Mouse (Mus musculus) common myeloid progenitor, adult 5-6 weeks (primary cell): ENCODE measurements around the gene Optn. TPM values are rescaled to one million over a fixed set of nuclear protein-coding genes. Genes with fewer than 3 reads are reported as not detected.

Experiments used
- ATAC-seq: replicated peaks from 2 replicates; pipeline ENCODE4 v1.8.0; 2016; ENCODE audit warnings: low read depth, mild to moderate bottlenecking, moderate TSS enrichment, inconsistent platforms; ENCODE audit not compliant: poor library complexity, severe bottlenecking
- total RNA-seq: library from RNA; stranded (forward); fragments of 200-1000, 187-1606 nt; gene quantifications from 2 replicates; pipeline ENCODE4 v1.2.3, GENCODE M21; 2017

Optn gene
- total RNA-seq, 1 experiment from 2014 or later = 66.8 TPM

DNA sequence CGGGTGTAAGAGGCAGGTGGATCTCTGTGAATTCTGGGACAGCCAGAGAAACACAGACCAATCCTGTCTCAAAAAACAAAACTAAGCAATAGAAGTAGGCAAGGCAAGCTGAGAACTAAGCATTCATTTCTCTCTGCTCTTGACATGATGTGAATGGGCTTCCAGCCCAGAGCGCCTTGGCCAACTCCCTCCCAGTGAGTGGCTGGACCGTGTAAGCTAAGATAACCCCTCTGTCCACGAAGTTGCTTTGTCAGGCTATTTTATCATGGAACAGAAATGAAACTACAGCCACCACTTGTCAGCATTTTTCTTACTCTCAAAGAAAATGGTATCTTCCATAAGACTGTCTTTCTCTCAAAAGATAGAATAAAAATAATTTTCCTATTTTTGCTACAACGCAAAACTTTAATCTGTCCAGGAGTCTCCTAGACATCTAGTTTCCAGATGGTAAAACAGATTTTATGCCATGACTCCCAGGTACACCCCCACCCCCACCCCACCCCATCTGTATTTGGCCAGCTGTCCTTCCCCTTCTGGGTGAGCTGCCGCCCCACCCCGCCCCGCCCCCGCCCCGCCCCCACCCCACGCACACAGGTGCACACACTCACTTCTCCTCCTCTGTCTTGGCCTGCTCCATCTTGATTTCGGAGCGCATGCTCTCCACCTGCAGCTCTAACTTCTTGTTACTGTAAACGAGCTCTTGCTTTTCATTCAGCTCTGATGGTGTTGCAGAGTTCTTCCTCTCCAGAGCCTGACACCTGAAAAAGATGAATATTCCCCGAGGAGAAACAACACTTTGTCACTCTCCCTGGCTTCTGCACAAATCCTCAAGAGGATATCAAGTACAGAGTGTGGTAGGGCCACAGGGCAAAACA is 30.1 kb downstream of the Optn start:
- peak; percentile 47; the same call in 1 of the 2 replicates for ATAC-seq

DNA sequence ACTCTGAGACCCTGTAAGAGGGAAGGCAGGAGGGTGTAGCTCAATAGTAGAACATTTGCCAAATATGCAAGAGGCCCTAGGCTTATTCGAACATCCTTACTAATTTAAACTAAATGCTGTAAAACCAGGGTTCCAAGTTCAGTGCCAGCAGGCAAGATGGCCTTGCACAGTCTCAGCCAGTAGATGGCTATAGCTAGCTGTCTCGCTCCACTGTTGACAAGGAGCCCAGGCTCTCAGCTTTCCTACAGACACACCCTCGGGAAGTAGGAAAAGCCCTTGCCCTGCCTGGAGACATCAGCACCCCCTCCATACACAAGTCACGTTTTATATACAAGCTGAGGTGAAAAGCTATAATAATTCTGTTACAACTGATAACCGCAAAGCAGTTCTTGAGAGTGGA is 31.2 kb downstream of the Optn start:
- ATAC-seq = no peak

DNA sequence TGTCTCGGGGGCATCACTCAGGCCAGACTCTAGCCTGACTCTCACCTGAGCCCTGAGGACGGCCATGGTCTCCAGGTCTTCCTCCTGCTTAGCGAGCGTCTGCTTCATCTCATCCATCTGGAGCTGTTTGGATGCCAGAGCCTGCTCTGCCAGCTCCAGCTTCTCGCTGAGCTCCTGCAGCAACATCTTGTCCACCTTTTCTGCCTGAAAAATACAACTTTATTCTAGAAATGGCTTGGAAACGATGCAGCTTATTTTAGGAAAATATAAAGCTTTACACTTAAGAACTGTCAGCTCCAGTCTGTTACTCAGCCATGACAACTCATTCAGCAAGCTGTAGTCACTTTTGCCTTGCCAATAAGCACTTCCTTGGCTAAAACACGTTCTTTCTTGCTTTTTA is 32.6 kb downstream of the Optn start:
- no peak for ATAC-seq

DNA sequence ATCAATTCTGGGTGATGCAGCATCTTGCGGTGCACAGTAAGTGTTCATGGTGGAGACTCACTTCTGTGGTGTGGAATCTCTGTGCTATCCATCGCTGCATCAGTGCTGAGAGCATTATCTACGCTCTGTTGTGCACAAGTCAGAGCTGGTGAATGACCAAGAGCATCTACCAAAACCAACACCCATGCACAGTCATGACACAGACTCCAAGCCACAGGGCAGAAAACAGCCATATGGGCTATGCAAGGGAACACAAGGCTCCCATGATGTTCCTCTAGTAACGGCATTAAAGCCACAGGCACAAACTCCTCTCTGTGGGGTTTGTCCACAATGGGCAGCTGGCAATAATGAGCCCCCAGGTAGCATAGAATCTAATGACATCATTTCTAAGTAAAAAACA is 34.0 kb downstream of the Optn start:
- ATAC-seq = no peak

DNA sequence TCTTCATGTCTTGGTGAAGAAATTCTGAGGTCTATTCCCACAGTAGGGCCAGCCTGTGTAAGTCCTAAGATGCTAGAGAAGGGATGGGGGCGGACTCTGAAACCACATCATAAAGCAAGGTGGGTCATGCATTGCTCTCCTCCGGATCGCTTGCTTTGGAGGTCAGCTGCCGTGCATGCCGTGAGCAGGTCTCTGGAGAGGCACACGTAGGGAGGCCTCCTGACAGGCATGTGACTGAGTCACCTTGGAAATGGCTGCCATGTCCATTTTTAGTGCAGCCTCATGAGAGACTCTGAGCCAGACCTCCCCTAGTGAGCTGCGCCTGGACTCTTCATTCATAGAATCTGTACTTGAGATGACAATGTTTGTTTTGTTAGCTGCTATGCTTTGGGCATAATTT is 35.8 kb downstream of the Optn start:
- no peak for ATAC-seq

DNA sequence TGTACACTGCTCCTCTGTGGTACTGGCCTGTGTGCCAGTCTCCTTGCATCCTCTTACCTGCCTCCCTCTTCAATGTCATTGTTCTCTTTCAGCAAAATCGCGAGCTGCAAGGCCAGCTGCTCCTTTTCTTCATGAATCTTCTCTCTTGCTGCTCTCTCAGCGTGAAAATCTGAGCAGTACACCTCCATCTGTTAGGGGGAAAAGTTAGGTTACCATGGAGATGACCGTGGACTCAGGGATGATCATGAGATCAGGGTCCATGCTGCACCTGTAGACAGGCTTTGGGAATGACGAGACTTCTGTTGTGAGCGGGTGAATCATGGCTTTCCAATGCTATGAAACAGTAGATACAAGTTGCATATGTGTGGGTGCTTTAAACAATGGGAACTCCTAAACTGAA is 36.8 kb downstream of the Optn start:
- ATAC-seq = no peak

DNA sequence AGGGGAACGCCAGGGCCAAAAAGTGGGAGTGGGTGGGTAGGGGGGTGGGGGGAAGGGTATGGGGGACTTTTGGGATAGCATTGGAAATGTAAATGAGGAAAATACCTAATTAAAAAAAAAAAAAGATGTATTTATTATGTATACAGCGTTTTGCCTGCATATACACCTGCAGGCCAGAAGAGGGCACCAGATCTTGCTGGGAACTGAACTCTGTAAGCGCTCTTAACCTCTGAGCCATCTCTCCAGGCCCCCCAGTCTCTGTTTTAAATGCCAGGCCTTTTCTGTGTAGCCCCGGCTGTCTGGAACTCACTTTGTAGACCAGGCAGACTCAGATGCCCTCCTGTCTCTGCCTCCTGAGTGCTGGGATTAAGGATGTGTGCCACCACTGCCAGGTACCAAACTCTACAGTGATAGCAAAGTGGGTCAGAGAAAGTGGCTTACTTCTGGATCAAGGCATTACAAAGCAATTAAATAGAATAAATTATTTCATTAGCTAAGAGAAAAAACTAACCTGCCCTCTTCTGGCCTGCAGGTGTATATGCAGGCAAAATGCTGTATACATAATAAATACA is 38.6 kb downstream of the Optn start:
- ATAC-seq = peak; percentile 66

DNA sequence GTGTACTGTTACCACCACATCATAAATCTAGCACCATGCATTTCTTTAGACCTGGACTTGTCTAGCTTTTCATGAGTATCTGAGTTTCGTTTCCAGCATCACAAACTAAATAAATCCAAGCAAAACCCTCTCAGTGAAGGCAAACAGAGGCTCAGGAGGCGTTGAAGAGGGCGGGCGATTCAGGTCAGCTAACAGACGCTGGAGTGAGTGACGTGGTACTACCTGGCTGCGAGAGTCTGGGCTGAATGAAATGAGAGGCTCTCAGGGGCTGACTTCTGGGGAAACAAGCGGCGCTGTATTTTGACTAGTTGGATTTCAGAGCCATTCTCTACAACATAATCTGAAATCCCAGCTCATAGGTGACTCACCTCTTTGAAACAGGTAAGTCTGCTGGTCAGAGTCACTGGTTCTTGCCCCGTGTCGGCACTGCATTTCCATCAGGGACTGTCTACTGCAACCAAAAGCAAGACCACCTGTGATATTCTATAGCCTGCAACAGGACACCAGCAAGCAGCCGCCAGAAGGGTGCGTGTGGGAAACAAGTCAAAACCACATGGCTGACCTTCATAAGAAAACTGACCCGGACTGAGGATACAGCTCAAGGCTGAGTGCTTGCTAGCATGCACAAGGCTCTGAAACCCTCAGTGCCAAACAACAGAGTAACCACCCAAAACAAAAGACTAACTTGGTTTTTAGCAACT is 40.0 kb downstream of the Optn start:
- ATAC-seq = no peak

DNA sequence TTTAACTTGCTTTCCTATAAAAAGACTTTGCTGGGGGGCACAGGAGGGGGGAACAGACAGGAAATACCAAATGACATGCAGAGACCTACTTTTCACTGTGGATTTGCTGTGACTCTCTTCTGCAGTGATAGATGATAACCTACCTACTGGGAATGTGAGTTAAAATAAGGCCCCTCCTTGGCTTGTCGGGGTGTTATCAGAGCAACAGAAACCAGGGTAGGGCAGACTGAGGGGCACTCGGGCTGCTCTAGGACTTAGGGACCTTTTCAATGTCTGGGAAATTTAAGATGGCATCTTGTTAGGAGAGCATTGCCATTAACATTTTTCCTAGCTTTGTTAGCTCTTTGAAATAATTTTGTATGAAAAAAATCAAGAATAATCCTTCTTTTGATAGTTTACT is 40.6 kb downstream of the Optn start:
- ATAC-seq = no peak

DNA sequence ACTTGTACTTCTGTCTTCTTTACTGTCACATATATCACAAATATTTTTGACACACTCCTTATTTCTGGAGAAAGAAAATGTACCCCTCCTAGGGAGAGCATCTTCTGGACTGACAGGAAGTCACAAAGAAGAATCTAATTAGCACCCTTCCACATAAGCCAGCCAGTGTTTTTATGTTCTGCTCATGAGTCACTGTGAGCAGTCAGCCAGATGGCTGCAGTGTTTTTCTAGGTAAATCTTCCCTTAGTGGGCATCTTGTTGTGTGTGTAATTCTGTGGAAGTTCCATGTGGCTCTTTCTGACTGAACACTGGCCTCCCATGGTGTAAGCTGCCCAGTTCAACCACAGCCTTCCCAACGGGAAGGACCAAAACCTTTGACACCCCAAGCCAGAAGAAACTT is 44.1 kb downstream of the Optn start:
- ATAC-seq = no peak

DNA sequence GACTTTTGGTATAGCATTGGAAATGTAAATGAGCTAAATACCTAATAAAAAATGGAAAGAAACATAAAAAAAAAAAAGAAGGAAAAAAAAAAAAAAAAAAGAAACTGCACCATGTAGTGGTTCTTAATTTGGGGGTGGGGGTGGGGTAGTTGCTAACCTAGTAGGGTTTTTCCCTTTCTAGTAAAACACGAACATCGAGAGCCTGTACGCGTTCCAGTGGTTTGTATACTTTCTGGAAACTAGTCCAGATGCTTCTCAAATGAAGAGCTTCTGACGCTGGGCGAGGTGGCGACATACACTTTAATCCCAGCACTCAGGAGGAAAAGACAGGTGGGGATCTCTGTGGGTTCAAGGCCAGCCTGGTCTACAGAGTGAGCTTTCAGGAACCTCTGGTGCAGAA is 46.9 kb downstream of the Optn start:
- ATAC-seq = no peak

DNA sequence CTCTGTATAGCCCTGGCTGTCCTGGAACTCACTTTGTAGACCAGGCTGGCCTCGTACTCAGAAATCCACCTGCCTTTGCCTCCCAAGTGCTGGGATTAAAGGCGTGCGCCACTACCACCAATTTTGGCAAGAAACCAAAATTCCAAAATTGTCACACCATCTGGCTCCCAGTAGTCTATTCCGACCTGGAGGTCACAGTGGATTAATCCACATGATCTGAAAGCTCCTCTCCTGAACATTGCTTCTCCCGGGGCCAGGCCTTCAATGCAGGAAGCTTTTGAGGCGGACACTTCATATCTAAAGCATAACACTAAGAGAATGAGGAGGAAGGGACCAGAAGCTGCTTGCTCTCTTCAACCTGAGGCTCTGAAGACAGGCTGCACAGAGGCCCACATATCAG is 48.3 kb downstream of the Optn start:
- ATAC-seq = no peak

DNA sequence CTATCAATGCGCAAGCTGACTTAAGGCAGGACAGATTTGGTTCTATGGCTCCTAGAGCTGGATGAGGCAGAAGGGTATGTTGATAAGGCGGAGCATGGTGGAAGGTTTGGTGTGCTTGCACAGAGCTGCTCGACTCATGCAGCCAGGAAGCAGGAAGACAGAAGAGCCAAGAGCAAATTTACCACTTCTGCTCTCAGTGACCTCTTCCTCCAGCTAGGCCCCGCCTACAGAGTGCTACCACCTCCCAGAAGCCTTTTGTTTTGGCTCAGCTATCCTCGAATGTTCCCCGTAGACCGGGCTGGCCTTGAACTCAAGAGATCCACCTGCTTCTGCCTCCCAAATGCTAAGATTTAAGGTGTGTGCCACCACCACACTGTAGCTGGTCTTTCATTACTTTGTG is 49.2 kb downstream of the Optn start:
- ATAC-seq = no peak; the same call in 1 of the 2 replicates

DNA sequence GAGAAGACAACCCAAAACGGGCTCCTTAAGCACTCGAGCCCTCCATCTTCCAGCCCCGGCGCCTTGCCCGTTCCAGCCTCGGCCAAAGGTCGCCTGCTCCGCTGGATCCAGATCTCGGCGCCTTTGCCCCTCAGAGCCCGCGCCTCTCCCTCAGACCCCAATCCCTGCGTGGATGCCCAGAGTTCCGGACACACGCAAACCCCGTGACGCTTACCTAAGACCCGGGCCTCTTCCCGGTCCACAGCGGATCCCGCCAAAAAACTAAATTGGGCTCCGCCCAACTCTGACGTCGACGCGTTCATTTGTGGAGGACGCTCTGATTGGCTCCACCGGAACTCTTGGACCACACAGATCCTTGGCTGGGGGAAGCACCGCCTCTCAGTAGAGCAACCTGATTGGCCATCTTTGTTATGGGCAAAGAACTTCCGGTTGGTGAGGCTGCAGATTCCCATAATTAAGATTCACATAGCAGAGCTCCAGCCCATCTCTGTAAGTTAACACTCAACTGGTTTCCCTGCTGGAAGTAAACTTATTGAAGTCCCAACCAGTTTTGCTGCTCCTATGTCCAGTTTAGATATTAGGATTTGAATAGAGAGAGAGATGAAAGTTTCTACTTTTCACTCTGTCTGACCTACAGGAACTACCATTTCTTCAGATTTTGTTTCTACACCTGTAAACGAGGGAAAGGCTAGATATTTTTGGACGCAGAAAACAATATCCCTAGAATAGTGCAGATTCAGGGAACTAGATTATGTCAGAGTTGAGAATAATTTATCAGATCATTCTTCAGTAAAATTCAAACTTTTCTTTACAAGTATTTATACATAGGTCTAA is 51.1 kb downstream of the Optn start, which contains the start of gene Mcm10:
Mcm10 (minus strand) TSS at position 301 of the 834 bp plus-strand sequence.
- peak; percentile 99 for ATAC-seq

DNA sequence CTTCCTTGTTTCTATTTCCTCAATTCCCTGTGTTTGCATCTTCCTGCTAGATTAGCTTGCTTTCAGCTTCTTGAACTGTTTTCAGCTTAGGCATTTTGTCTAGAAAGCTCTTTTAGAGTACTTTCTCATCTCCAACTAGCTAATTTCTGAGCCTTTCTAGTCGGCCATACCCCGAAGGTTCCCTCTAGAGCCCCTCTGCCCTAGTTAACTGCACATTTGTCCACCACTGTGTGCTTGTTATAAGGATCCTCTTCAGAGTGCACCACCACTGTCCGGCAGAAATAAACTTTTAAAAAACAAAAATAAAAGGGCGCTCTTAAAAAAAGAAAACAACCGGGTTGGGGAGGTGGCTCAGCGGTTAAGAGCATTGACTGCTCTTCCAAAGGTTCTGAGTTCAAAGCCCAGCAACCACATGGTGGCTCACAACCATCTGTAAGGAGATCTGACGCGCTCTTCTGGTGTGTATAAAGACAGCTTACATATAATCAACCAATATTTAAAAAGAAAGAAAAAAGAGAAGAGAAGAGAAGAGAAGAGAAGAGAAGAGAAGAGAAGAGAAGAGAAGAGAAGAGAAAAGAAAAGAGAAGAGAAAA is 51.9 kb downstream of the Optn start:
- ATAC-seq = no peak

DNA sequence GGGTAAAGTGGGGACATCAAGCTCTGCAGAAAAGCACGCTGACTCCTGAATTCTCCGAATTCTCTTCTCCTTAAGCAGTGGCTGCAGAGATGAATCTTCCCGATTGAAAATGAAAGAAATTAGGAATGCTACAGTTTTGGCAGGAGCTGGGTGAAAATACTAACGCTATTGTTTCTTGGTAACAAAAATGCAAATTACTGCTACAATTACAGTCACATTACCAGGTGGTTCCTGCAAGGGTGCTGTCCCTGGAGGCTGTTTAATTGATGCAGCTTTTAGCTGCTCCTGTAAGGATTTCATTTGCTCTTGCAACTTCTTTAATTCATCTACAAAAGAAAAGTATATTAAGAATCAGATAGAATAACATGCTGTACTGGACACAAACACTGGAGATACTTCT is 56.7 kb downstream of the Optn start:
- ATAC-seq = no peak

DNA sequence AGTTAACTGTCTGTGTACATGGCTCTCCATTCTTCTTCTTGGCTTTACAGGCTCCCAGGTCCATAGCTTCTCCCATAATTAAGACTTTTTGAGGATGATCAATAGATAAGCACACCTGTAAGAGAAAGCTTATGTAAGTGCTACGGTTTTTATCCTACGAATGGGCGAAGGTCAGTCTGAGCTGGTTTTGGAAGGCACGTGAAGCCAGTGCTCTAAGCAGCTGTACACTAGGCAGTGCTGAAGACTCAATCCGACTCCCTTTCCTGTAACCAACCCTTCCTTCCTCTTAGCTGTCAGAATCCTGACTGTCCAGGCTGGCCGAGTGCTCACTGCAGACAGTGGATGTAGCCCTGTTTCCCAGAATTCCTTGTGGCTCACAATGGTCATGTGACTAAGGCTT is 62.6 kb downstream of the Optn start:
- ATAC-seq = no peak

DNA sequence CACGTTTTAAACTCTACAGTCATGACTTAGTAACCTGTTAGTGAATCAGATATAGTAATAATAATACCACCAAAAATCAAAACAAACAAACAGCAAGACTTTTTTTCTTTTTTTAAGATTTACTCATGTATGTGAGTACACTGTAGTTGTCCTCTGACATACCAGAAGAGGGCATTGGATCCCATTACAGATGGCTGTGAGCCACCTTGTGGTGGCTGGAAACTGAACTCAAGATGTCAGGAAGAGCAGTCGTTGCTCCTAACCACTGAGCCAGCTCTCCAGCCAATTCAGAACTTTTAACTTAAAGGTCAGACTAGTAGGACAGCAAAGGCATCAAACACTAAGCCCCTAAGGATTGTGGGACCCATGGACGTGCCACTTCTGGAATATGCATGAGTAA is 64.9 kb downstream of the Optn start:
- ATAC-seq = 0 out of 2 replicates have a peak, but pooled peaks have one; percentile 8

DNA sequence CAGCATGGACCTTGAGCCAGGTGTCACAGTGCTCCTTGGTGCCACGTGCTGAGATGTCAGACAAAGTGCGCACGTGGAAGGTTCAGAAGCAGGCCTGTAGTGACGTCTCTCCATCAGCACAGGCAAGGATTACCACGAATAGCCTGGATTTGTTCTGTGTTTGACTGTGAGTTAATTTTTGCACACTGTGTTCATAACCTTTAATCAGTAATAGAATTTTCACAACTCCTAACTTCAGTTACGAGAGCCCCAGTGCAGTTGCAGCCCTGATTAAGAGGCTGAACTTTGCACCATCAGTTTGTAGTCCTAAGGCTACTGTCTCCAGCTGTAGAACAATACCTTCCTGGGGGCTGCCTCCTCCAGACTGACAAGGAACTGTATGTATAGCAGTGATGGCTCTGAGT is 67.4 kb downstream of the Optn start:
- no peak for ATAC-seq

DNA sequence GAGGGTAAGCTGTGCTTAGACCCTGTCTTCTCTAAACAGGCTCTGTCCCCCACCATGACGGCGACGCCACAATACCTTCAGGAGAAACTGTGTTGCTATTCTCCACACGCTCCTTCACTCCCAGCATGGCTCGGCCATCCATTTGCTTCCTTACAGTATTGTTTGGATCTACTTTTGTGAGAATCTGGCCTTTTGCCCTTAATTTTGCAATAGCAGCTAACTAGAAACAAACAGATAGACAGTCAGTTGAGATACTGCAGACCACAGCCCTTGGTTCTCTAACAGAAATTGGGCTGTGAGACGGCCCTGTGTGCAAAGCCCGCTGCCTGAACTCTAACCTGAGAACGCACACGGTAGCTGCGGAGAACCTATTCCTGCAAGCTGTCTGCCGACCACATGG is 68.2 kb downstream of the Optn start:
- ATAC-seq = no peak
